Mouse (Mus musculus): ENCODE measurements around the gene S100a1.
A peak's percentile ranks its signal among the peaks of the same experiment; 100 is the strongest.

S100a1 gene

GRCm38 (mm10) chr3:90512276-90512675 lies 1.9 kb downstream of the S100a1 start:
- DNase-seq (ENCODE audit: low read depth, low spot score), result no peak

- no peak for DNase-seq (ENCODE audit: low read depth, low spot score)
These were observed 4.5 kb downstream of the S100a1 start for GRCm38 (mm10) chr3:90509747-90510123.

- peak; percentile 99 for DNase-seq (ENCODE audit: low read depth, low spot score)
These were observed 5.0 kb downstream of the S100a1 start, which contains the start of gene Chtop for GRCm38 (mm10) chr3:90508950-90509746. TSS of gene Chtop (minus strand) at chr3:90509498.

GRCm38 (mm10) chr3:90508287-90508949 lies 5.8 kb downstream of the S100a1 start:
- DNase-seq (ENCODE audit: low read depth, low spot score), result no peak

- no peak for DNase-seq (ENCODE audit: low read depth, low spot score)
These were observed 7.8 kb downstream of the S100a1 start for GRCm38 (mm10) chr3:90506362-90506761.

- no peak for DNase-seq (ENCODE audit: low read depth, low spot score)
These were observed 9.0 kb downstream of the S100a1 start for GRCm38 (mm10) chr3:90505216-90505615.

- no peak for DNase-seq (ENCODE audit: low read depth, low spot score)
These were observed 10.7 kb downstream of the S100a1 start for GRCm38 (mm10) chr3:90503444-90503843.

GRCm38 (mm10) chr3:90497597-90497996 lies 16.6 kb downstream of the S100a1 start:
- no peak for DNase-seq (ENCODE audit: low read depth, low spot score)

GRCm38 (mm10) chr3:90495850-90496525 lies 18.2 kb downstream of the S100a1 start:
- DNase-seq (ENCODE audit: low read depth, low spot score), result no peak

GRCm38 (mm10) chr3:90493831-90494540 lies 20.2 kb downstream of the S100a1 start:
- DNase-seq (ENCODE audit: low read depth, low spot score), result peak; percentile 43

GRCm38 (mm10) chr3:90491350-90491749 lies 22.8 kb downstream of the S100a1 start:
- DNase-seq (ENCODE audit: low read depth, low spot score), result peak; percentile 50

- DNase-seq (ENCODE audit: low read depth, low spot score), result peak; percentile 97
These were observed 23.4 kb downstream of the S100a1 start, which contains the start of gene Snapin for GRCm38 (mm10) chr3:90490696-90491256. TSS of gene Snapin (minus strand) at chr3:90491033.

GRCm38 (mm10) chr3:90488576-90488975 lies 25.6 kb downstream of the S100a1 start:
- DNase-seq (ENCODE audit: low read depth, low spot score), result no peak

- no peak for DNase-seq (ENCODE audit: low read depth, low spot score)
These were observed 27.2 kb downstream of the S100a1 start for GRCm38 (mm10) chr3:90486998-90487397.

GRCm38 (mm10) chr3:90475831-90476611 lies 38.2 kb downstream of the S100a1 start, which contains the start of gene Ilf2:
TSS of gene Ilf2 (plus strand) at chr3:90476126.
- DNase-seq (ENCODE audit: low read depth, low spot score), result peak; percentile 99

- DNase-seq (ENCODE audit: low read depth, low spot score), result peak; percentile 38
These were observed 38.9 kb downstream of the S100a1 start for GRCm38 (mm10) chr3:90475151-90475830.

- DNase-seq (ENCODE audit: low read depth, low spot score), result peak; percentile 64
These were observed 42.0 kb downstream of the S100a1 start for GRCm38 (mm10) chr3:90472213-90472612.

- DNase-seq (ENCODE audit: low read depth, low spot score), result no peak
These were observed 46.4 kb downstream of the S100a1 start for GRCm38 (mm10) chr3:90467618-90468300.

GRCm38 (mm10) chr3:90466311-90466766 lies 47.9 kb downstream of the S100a1 start:
- peak; percentile 86 for DNase-seq (ENCODE audit: low read depth, low spot score)
